Mouse (Mus musculus) ES-Bruce4 (cell line): Measurements from ENCODE around the gene Tln1.
A peak's percentile ranks its signal among the peaks of the same experiment; 100 is the strongest.

ENCODE experiments used
- EP300 ChIP-seq: IDR thresholded peaks from 2 replicates; pipeline ENCODE4 v1.6.1; 2011; ENCODE audit warnings: low read depth, low read length; ENCODE audit not compliant: insufficient read depth
- POLR2A ChIP-seq: IDR thresholded peaks from one replicate; pipeline ENCODE4 v1.8.1; 2011; ENCODE audit warnings: low read length; ENCODE audit not compliant: insufficient read depth

- TF ChIP-seq EP300 = peak; percentile 37; the same call in 1 of the 2 replicates
- no peak for TF ChIP-seq POLR2A
Measured at GRCm38 (mm10) chr4:43558631-43559356, 3.7 kb downstream of the Tln1 start.
